Mouse (Mus musculus): ENCODE data around the gene Gm45711. TPM values are rescaled to one million over a fixed set of nuclear protein-coding genes. Genes with fewer than 3 reads are reported as not detected.
A peak's percentile ranks its signal among the peaks of the same experiment; 100 is the strongest.

The Gm45711 gene
- polyA plus RNA-seq, 1 experiment from 2014 or later = not detected

DNA sequence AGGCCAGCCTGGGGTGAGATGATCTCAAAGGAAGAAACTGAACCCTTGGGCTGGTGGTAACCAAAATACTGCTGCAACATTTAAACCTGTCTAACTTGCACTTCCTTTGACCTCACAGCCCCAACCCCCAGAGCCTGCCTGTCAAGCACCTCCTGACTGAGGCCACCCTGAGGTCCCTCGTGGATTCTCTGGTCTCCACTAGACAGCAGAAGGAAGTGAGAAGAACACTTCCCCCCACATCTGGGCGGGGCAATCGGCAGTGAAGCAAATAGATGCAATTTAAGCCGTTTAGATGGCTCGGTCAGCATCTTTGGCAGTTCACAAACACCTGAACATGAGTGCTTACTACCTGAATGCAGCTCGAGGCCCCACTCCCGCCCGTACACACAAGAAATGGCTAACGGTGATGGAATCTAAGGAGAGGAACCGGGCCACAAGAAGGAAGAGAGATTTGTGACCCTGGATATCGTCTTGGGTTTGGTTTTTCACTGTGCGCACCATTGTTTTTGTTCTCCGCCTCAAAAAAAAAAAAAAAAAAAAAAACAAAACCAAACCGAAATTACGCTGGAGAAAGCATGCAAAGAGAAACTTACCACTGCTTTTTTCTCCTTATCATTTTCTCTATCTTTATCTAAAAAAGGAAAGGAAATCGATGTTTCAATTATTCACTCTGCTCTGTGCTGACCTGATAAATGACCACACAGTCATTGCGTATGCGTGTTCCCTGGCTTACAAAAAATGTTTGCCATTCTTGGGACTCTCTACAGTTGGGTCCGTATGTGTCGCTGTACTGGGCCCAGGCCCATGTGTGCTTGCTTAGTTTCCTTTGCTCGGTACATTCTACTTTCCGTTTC, 62.6 kb downstream of the Gm45711 start:
- DNase-seq (ENCODE audit: low spot score) (peak; percentile 10), ATAC-seq (replicated peaks; ENCODE audit: low FRiP score, low read depth) (no peak)
- Histone ChIP-seq H3K36me3 (ENCODE audit: insufficient read depth, low read length) (0 out of 2 replicates have a peak, but pooled peaks cover 4% of the 10 kb centered on the region), H3K27me3 (ENCODE audit: insufficient read depth, low read length) (no peaks in the 10 kb centered on the region), H3K27ac (no peak overlapping the region), H3K4me3 (replicated peaks; ENCODE audit: low read depth, low read length) (peak overlapping the region; percentile 76), H3K9me3 (replicated peaks; ENCODE audit: low read length) (no peaks in the 10 kb centered on the region), H3K4me1 (replicated peaks; ENCODE audit: insufficient read depth, low read length) (peaks cover 15% of the 10 kb centered on the region; the same call in 1 of the 2 replicates), H3K9ac (ENCODE audit: low read depth, low read length) (peak overlapping the region; percentile 83), H3K4me2 (ENCODE audit: low read length) (peak overlapping the region; percentile 73)
- TF ChIP-seq CTCF (IDR thresholded peaks at IDR 0.05; ENCODE audit: low read depth) = no peak
- 51% methylated on average over 22 of the region's 22 CpGs for WGBS

DNA sequence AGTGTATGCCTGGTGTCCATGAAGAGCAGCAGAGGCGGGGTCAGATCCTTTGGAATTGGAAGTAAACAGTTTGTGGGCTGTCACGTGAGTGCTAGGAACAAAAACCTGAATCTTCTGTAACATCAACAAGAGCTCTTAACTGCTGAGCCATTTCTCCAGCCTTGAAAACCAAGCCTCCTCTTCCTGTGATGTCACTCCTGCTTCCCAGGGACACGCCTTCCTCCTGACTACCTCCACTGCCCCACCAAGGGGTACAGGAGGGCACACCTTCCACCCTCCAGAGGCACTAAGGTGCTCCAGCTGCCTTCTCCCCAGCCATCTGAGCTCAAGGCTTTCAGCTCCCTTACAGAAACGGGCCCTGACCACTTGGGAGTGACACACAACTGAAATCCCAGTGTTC, 63.3 kb downstream of the Gm45711 start:
- ATAC-seq (replicated peaks; ENCODE audit: low FRiP score, low read depth) (no peak), DNase-seq (ENCODE audit: low spot score) (no peak)
- Histone ChIP-seq H3K4me3 (replicated peaks; ENCODE audit: low read depth, low read length) (no peak overlapping the region), H3K4me1 (replicated peaks; ENCODE audit: insufficient read depth, low read length) (peaks cover 12% of the 10 kb centered on the region; the same call in 1 of the 2 replicates), H3K4me2 (ENCODE audit: low read length) (no peak overlapping the region), H3K9me3 (replicated peaks; ENCODE audit: low read length) (no peaks in the 10 kb centered on the region), H3K9ac (ENCODE audit: low read depth, low read length) (no peak overlapping the region), H3K36me3 (ENCODE audit: insufficient read depth, low read length) (0 out of 2 replicates have a peak, but pooled peaks cover 4% of the 10 kb centered on the region), H3K27me3 (ENCODE audit: insufficient read depth, low read length) (no peaks in the 10 kb centered on the region), H3K27ac (no peak overlapping the region)
- WGBS = 81% methylated on average over 4 of the region's 4 CpGs
- TF ChIP-seq CTCF (IDR thresholded peaks at IDR 0.05; ENCODE audit: low read depth) = no peak

DNA sequence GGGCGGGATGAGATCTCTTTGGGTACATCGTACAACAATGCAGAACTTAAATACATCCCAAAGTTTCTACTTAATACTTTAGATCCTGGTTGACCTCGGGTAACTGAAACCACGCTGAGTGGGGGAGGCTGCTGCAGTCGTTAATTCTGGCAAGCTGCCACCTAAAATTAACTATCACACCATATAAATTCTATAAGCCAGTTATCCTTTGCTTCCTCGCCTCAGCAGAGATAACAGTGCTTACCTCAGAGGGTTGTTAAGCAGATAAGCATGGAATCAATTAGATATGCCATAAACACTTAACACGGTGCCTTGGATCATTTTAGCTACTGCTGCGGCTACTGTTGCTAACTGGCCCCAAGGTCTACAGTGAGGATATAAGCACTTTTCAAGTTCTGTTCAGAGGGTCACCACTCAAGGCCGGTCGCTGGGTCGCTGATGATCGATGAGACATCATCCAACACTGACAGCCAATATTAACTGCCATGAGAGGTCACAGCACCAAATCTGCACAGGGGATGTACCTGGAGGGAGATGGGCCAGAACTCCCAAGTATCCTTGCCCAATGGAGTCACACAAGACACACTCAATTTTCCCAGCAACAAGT, 67.7 kb downstream of the Gm45711 start:
- peaks cover 6% of the 10 kb centered on the region; the same call in 1 of the 2 replicates for H3K4me1 ChIP-seq (replicated peaks; ENCODE audit: insufficient read depth, low read length)
- H3K27ac ChIP-seq = no peak overlapping the region
- TF ChIP-seq CTCF (IDR thresholded peaks at IDR 0.05; ENCODE audit: low read depth) = no peak
- 63% methylated on average over 12 of the region's 12 CpGs for WGBS
- H3K4me3 ChIP-seq (replicated peaks; ENCODE audit: low read depth, low read length) = no peak overlapping the region
- no peaks in the 10 kb centered on the region for H3K9me3 ChIP-seq (replicated peaks; ENCODE audit: low read length)
- ATAC-seq (replicated peaks; ENCODE audit: low FRiP score, low read depth) = no peak
- no peaks in the 10 kb centered on the region for H3K27me3 ChIP-seq (ENCODE audit: insufficient read depth, low read length)
- H3K4me2 ChIP-seq (ENCODE audit: low read length) = no peak overlapping the region
- DNase-seq (ENCODE audit: low spot score) = no peak
- no peak overlapping the region for H3K9ac ChIP-seq (ENCODE audit: low read depth, low read length)
- H3K36me3 ChIP-seq (ENCODE audit: insufficient read depth, low read length) = peaks cover 35% of the 10 kb centered on the region; the same call in 1 of the 2 replicates

DNA sequence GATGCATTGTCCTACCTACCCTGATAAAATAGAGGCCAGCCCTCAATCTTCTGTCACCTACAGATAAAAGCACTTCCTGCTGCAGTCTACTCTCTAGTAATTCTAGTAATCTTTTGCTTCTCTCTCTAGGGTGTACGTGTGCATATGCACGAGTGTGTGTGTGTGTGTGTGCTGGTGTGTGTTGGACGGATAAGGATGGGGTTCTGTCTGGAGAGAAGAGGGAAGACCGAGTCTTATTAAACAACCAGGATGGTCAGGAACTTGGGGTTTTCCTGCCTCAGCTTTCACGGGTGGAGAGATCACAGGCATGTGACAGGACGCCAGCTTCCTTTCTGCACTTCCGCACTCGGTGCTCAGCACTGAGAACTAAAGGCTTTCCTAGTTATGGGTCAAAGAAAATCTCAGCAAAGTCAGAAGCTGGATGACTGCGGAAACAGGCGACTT, 70.4 kb downstream of the Gm45711 start:
- H3K36me3 ChIP-seq (ENCODE audit: insufficient read depth, low read length) = peaks cover 51% of the 10 kb centered on the region
- no peak overlapping the region for H3K27ac ChIP-seq
- ATAC-seq (replicated peaks; ENCODE audit: low FRiP score, low read depth) (no peak), DNase-seq (ENCODE audit: low spot score) (peak; percentile 14)
- no peak overlapping the region for H3K4me3 ChIP-seq (replicated peaks; ENCODE audit: low read depth, low read length)
- H3K4me1 ChIP-seq (replicated peaks; ENCODE audit: insufficient read depth, low read length) = no peaks in the 10 kb centered on the region
- no peaks in the 10 kb centered on the region for H3K27me3 ChIP-seq (ENCODE audit: insufficient read depth, low read length)
- WGBS = 78% methylated on average over 10 of the region's 10 CpGs
- TF ChIP-seq CTCF (IDR thresholded peaks at IDR 0.05; ENCODE audit: low read depth) = no peak
- no peak overlapping the region for H3K4me2 ChIP-seq (ENCODE audit: low read length)
- H3K9me3 ChIP-seq (replicated peaks; ENCODE audit: low read length) = no peaks in the 10 kb centered on the region
- H3K9ac ChIP-seq (ENCODE audit: low read depth, low read length) = no peak overlapping the region

DNA sequence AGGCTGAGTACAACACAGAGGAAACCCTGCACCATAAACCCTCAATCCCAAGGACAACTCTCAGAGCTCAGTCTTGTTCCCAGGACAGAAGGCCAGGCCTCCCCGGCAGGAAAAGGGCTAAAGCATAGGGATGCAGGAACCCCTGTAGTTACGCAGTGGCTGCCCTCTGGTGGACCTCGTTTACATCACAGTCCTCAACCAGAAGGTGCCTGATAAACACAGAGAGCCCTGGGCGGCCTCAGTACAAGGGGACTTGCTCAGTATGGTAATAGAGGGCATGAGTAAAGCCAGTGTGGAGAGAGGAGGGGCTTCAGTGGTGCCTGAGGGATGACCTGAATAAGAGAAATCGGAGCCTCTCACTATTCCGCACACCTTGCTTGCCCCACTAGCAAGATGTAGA, 75.3 kb downstream of the Gm45711 start:
- H3K27ac ChIP-seq = no peak overlapping the region
- H3K9me3 ChIP-seq (replicated peaks; ENCODE audit: low read length) = no peaks in the 10 kb centered on the region
- WGBS = 56% methylated on average over 6 of the region's 6 CpGs
- no peak overlapping the region for H3K4me2 ChIP-seq (ENCODE audit: low read length)
- H3K36me3 ChIP-seq (ENCODE audit: insufficient read depth, low read length) = peaks cover 68% of the 10 kb centered on the region
- no peaks in the 10 kb centered on the region for H3K27me3 ChIP-seq (ENCODE audit: insufficient read depth, low read length)
- no peaks in the 10 kb centered on the region for H3K4me1 ChIP-seq (replicated peaks; ENCODE audit: insufficient read depth, low read length)
- no peak overlapping the region for H3K4me3 ChIP-seq (replicated peaks; ENCODE audit: low read depth, low read length)
- TF ChIP-seq CTCF (IDR thresholded peaks at IDR 0.05; ENCODE audit: low read depth) = peak; percentile 64
- DNase-seq (ENCODE audit: low spot score) (peak; percentile 62), ATAC-seq (replicated peaks; ENCODE audit: low FRiP score, low read depth) (peak; percentile 27; the same call in 1 of the 2 replicates)
- no peak overlapping the region for H3K9ac ChIP-seq (ENCODE audit: low read depth, low read length)

DNA sequence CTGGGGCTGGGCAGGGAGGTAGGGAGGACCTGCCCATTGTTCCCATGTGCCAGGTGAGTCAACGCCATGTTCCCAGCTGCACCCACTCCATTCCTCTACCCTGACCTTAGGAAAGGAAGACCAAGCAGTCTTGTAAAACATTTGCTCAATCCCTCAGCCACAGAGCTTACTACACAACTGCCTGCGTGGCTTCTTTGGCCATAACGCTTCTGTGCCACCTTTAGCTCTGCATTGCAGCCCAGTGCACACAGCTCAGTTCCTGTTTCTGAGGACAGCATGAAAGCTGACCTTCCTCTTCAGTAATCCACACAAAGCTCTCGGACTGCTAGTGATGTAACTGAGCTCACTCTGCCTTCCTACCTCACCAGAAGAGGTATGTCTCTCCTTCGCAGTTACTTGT, 77.0 kb downstream of the Gm45711 start:
- Histone ChIP-seq H3K27me3 (ENCODE audit: insufficient read depth, low read length) (no peaks in the 10 kb centered on the region), H3K36me3 (ENCODE audit: insufficient read depth, low read length) (peaks cover 63% of the 10 kb centered on the region), H3K9me3 (replicated peaks; ENCODE audit: low read length) (no peaks in the 10 kb centered on the region), H3K27ac (no peak overlapping the region), H3K9ac (ENCODE audit: low read depth, low read length) (no peak overlapping the region), H3K4me1 (replicated peaks; ENCODE audit: insufficient read depth, low read length) (no peaks in the 10 kb centered on the region), H3K4me3 (replicated peaks; ENCODE audit: low read depth, low read length) (no peak overlapping the region), H3K4me2 (ENCODE audit: low read length) (no peak overlapping the region)
- no peak for DNase-seq (ENCODE audit: low spot score)
- 91% methylated on average over 5 of the region's 5 CpGs for WGBS
- no peak for ATAC-seq (replicated peaks; ENCODE audit: low FRiP score, low read depth)
- TF ChIP-seq CTCF (IDR thresholded peaks at IDR 0.05; ENCODE audit: low read depth) = no peak
